Mouse (Mus musculus): ENCODE data around the gene Dhcr7.

DNA sequence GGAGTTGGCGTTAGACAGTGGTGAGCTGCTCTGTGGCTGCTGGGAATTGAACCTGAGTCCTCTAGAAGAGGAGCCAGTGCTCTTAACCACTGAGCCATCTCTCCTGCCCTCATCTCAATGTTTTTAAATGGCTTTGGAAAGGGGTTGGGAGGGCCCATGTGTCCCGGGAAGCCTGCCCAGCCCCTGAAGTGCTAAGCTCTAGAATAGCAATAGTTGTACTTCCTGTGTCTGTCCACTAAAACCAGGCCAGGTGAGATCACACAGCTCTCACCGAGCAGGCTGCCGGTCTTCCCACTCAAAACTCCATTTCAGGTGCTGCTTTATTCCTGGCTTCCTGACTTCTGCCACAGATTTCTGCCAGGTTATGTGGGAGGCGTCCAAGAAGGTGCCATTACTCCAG lies 17.2 kb downstream of the Dhcr7 start:
- TF ChIP-seq EP300 (IDR thresholded peaks at IDR 0.05; ENCODE audit: insufficient read depth, low read depth, low read length) (no peak), CTCF (IDR thresholded peaks at IDR 0.05; ENCODE audit: low read depth, low read length) (no peak)

Measured in ES-Bruce4 (cell line).